Mouse (Mus musculus) mammary gland, adult 2 months (tissue): ENCODE data around the gene Ctnna2. TPM values are rescaled to one million over a fixed set of nuclear protein-coding genes. Genes with fewer than 3 reads are reported as not detected.

Experiments used
- polyA plus RNA-seq: library from polyadenylated mRNA; depleted of rRNA; stranded (reverse); fragments of >200 nt; gene quantifications from 2 replicates; pipeline ENCODE4 v1.2.3, GENCODE M21; 2012; ENCODE audit warnings: low replicate concordance; rRNA removed

Gene Ctnna2
- polyA plus RNA-seq, result 0.07 TPM in 1 of 2 replicates, not detected in the other

DNA sequence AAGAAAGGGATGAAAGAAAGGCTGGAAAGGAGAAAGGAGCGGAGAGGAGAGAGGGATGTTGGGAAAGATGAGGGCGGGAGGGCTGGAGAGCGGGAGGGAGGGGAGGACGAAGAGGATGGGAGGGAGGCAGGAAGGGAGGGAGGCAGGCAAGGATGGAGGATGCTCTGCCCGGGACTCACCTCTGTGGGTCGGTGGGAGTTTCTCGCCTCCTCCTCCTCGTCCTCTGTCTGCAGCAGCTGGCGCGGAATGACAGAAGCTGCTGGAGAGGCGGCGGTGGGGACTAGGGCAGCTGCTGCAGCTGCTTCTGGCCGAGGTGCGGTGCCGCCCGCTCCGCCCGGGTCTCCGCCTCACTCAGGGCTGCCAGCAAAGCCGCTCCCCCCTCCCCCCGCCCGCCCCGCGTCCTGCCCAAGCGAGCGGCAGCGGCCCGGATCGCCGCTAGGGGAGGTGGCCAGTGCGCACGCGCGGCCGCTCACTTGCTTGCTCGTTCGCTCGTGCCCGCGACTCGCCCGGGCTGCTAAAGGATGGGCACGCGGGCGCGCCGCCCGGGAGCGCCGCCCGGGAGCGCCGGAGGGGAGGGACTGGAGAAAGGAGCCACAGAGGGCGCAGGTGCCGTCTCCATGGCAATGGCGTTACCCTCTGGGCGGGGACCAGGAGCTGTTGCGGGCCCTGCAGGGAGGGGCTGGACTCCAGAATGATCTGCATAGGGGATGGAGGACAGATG is at the start of gene Ctnna2:
Gene Ctnna2, minus strand, starts transcription at position 459 of the 721 bp plus-strand sequence.

DNA sequence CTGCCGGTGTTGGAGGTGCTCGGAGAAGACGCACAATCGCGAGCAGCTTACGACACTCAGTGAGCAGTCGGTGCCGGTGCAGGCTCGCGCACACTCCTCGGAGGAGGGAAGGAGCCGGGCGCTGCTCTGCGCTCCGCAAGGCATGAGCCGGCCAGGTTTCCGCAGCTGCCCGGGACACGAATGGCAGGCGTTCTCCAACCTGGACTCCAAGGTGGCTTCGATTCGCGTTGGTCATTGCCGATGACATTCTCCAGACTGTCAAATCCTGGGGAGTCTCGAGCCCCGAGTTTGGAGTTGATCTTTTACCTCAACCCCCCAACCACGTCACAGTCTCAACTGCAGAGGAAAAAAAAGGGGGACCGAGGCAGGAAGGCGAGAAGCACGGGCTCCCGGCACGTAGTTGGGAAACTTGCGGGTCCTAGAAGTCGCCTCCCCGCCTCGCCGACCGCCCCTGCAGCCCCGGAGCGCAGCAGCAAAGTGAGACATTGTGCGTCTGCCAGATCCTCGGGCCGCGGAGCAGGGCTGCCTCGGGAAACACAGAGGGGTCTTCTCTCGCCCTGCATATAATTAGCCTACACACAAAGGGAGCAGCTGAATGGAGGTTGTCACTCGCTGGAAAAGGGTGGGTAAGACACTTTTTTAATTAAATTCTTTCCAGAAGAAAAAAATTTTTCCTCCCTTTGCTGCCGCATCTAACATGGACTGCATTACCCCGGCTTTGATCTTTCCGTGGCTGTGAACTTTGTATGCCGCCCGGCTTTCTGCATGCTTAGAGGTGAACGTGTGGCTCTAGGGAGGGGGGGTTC is 736.7 kb downstream of the Ctnna2 start, which contains the start of gene Lrrtm1:
Gene Lrrtm1, plus strand, starts transcription at position 89 of the 806 bp plus-strand sequence.

